Mouse (Mus musculus): ENCODE measurements around the gene Fam71e1.
A peak's percentile ranks its signal among the peaks of the same experiment; 100 is the strongest.

Gene Fam71e1

GRCm38 (mm10) chr7:44536590-44536968 is 40.2 kb downstream of the Fam71e1 start:
- DNase-seq = peak; percentile 63

GRCm38 (mm10) chr7:44537009-44537408 is 40.6 kb downstream of the Fam71e1 start:
- DNase-seq = no peak

GRCm38 (mm10) chr7:44537496-44537895 is 41.1 kb downstream of the Fam71e1 start:
- no peak for DNase-seq

GRCm38 (mm10) chr7:44538756-44539624 is 42.6 kb downstream of the Fam71e1 start:
- no peak for DNase-seq

GRCm38 (mm10) chr7:44542555-44542954 is 46.2 kb downstream of the Fam71e1 start:
- DNase-seq = no peak

- no peak for DNase-seq
These were observed 46.7 kb downstream of the Fam71e1 start for GRCm38 (mm10) chr7:44543071-44543470.

- no peak for DNase-seq
These were observed 49.9 kb downstream of the Fam71e1 start for GRCm38 (mm10) chr7:44546274-44546673.

GRCm38 (mm10) chr7:44547041-44547440 is 50.7 kb downstream of the Fam71e1 start:
- no peak for DNase-seq

GRCm38 (mm10) chr7:44547725-44548124 is 51.3 kb downstream of the Fam71e1 start:
- DNase-seq = no peak

GRCm38 (mm10) chr7:44548497-44549087 is 52.2 kb downstream of the Fam71e1 start, which contains the start of gene Pold1:
Pold1 (minus strand) TSS chr7:44548849.
- peak; percentile 100 for DNase-seq

GRCm38 (mm10) chr7:44549621-44550408 is 53.4 kb downstream of the Fam71e1 start:
- DNase-seq = no peak

GRCm38 (mm10) chr7:44550409-44550678 is 54.0 kb downstream of the Fam71e1 start:
- DNase-seq = no peak

Data from right cerebral cortex, adult 18-20 months (tissue).